Mouse (Mus musculus) limb, embryonic 12.5 days (tissue): ENCODE measurements around the gene Rab15. TPM values are rescaled to one million over a fixed set of nuclear protein-coding genes. Genes with fewer than 3 reads are reported as not detected.

ENCODE experiments used
- ATAC-seq: fragments of 200-750 bp; cut with Nextera tagmentation; 2 replicates; pipeline ENCODE4 v1.8.0; 2017; ENCODE audit warnings: low read depth, moderate TSS enrichment; ENCODE audit not compliant: insufficient number of reproducible peaks, insufficient read depth, low FRiP score, low TSS enrichment
- H3K27ac ChIP-seq: fragments of 300-500 bp; sonication (generic); 2 replicates; pipeline ENCODE4 v1.5.1; 2016; ENCODE audit warnings: mild to moderate bottlenecking, moderate library complexity
- H3K27me3 ChIP-seq: fragments of 300-500 bp; sonication (generic); 2 replicates; pipeline ENCODE4 v1.6.1; 2016; ENCODE audit warnings: mild to moderate bottlenecking, moderate library complexity
- H3K36me3 ChIP-seq: fragments of 300-500 bp; sonication (generic); 2 replicates; pipeline ENCODE4 v1.6.1; 2016; ENCODE audit warnings: mild to moderate bottlenecking, moderate library complexity
- H3K4me1 ChIP-seq: fragments of 300-500 bp; sonication (generic); replicated peaks from 2 replicates; pipeline ENCODE4 v1.6.1; 2016
- H3K4me2 ChIP-seq: fragments of 300-500 bp; sonication (generic); 2 replicates; pipeline ENCODE4 v1.6.1; 2016; ENCODE audit warnings: mild to moderate bottlenecking, moderate library complexity
- H3K4me3 ChIP-seq: fragments of 300-500 bp; sonication (generic); replicated peaks from 2 replicates; pipeline ENCODE4 v1.5.1; 2016; ENCODE audit warnings: mild to moderate bottlenecking
- H3K9ac ChIP-seq: fragments of 300-500 bp; sonication (generic); replicated peaks from 2 replicates; pipeline ENCODE4 v1.6.1; 2016; ENCODE audit warnings: mild to moderate bottlenecking, moderate library complexity
- H3K9me3 ChIP-seq: fragments of 300-500 bp; sonication (generic); 2 replicates; pipeline ENCODE4 v1.6.1; 2016; ENCODE audit warnings: mild to moderate bottlenecking, moderate library complexity
- WGBS: fragments of 180-500 bp; shearing (Covaris S2); methylation state at CpG from one replicate; pipeline ENCODE4 v1.1.7; 2016; 5-methylcytosine and 5-hydroxymethylcytosine counted together
- polyA plus RNA-seq: library from polyadenylated mRNA; unstranded; fragments of >200 nt; fragmentation: Nextera tagmentation; extraction: Ambion mirVana; gene quantifications from 2 replicates; pipeline ENCODE4 v1.2.1, GENCODE M21; 2016

Gene Rab15
- polyA plus RNA-seq, 1 experiment from 2014 or later = 17.6 TPM

DNA sequence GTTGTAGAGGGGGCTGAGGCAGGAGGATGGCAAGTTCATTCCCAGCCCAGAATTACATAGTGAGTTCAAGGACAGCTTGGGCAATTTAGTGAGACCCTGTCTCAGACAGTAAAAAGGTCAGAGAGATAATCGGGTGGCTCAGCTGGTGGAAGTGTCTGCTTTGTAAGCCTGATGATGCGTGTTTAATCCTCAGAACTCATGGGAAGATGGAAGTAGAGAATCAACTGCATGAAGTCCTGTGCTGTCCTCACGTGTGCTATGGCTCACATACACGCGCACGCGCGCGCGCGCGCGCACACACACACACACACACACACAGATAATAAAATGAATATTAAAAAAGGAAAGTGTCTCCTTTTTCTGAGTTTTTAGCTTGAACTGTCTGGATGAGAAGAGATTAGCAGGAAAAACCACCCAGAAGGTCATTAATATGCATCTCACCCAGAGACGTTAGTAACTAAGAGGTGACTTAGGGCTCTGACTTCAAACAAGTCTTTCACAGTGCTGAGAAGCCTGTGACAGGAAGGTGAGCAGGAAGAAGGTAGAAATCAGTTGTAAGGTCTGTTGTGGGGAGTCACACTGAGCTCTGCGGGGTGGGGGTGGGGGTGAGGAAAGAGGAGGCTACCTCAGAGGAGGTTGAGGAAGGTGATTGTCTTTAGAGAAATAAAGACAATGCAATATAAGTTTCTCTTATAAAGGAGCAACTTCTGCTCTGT lies 21.8 kb upstream of the Rab15 start:
- H3K4me1 ChIP-seq = 0 out of 2 replicates have a peak, but pooled peaks cover 5% of the 10 kb centered on the region
- H3K27me3 ChIP-seq = no peaks in the 10 kb centered on the region
- no peak overlapping the region for H3K4me3 ChIP-seq
- H3K27ac ChIP-seq = no peak overlapping the region
- H3K36me3 ChIP-seq = peaks cover 4% of the 10 kb centered on the region; the same call in 1 of the 2 replicates
- H3K4me2 ChIP-seq = no peak overlapping the region
- 87% methylated on average over 15 of the region's 15 CpGs for WGBS
- no peak for ATAC-seq
- H3K9ac ChIP-seq = no peak overlapping the region
- no peaks in the 10 kb centered on the region for H3K9me3 ChIP-seq

DNA sequence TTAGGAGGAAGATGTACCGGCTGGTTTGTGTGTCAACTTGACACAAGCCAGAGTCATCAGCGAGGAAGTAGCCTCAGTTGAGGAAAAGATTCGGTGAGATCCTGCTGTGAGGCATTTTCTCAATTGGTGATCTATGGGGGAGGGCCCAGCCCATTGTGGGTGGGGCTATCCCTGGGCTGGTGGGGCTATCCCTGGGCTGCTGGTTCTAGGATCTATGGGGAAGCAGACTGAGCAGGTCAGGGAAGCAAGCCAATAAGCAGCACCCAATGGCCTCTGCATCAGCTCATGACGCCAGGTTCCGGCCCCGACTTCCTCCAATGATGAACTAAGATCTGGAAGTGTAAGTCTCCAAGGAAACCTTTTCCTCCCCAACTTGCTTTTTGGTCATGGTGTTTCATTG lies 17.4 kb upstream of the Rab15 start:
- H3K27ac ChIP-seq = no peak overlapping the region
- H3K9ac ChIP-seq = no peak overlapping the region
- no peak overlapping the region for H3K4me3 ChIP-seq
- peaks cover 4% of the 10 kb centered on the region; the same call in 1 of the 2 replicates for H3K36me3 ChIP-seq
- WGBS = 73% methylated on average over 6 of the region's 6 CpGs
- peaks cover 7% of the 10 kb centered on the region for H3K4me1 ChIP-seq
- H3K4me2 ChIP-seq = no peak overlapping the region
- no peaks in the 10 kb centered on the region for H3K9me3 ChIP-seq
- no peak for ATAC-seq
- H3K27me3 ChIP-seq = no peaks in the 10 kb centered on the region

DNA sequence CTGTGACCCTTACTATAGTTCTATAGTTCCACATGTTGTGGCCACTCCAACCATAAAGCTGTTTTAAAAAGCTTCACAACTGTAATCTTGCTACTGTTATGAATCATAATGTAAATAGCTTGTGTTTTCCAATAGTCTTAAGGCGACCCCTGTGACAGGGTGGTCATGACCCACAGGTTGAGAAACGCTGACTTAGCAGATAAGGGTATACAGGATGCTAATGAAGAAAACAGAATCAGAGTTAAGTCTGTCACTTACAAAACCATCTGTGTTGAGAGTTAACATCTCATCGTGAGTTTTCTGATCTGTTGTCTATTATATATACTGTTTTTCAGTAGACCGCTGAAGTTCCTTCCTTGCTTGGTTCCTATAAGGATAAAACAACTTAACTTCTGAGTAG lies 16.6 kb upstream of the Rab15 start:
- Histone ChIP-seq H3K9me3 (no peaks in the 10 kb centered on the region), H3K9ac (no peak overlapping the region), H3K4me2 (no peak overlapping the region), H3K4me3 (no peak overlapping the region), H3K27me3 (no peaks in the 10 kb centered on the region; the same call in 1 of the 2 replicates), H3K27ac (no peak overlapping the region), H3K4me1 (peaks cover 7% of the 10 kb centered on the region), H3K36me3 (peaks cover 4% of the 10 kb centered on the region; the same call in 1 of the 2 replicates)
- ATAC-seq = no peak
- 94% methylated on average over 4 of the region's 4 CpGs for WGBS

DNA sequence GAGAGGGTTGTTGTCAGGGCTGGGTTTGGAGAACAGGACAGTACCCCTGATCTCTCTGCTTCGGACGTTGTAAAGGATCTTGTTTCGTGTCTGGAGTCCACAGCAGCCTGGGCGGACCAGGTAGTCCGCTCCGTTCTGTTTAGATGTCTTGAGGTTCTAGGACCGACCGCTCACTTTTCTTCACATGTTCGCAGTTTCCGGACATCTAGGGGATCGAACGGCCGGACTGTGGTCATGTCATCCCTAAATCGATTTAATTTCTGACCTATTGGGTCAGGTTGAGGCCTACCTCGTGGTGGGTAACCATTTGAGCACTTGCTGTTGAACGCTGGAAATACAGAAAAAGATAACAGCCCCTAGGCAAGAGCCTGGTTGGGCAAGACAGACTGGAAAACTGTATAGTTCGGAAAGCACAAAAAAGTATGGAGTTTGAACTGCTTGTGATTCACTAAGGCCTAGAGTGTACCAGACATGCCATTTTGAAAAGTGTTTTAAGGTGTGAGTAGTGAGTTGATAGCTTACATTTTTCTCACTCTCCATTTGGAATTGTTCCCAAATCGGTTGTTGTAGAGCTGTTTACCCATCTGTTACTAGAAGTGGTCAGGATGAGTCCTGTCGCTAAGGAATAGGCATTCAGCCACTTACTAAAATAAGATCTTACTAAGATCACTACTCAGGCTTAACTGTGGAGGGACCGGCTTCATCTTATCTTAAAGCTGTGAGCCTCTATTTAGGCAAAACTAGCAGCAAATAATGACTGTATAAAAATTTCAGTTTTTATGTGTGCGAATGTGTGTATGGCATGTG lies 15.3 kb upstream of the Rab15 start:
- H3K27me3 ChIP-seq = no peaks in the 10 kb centered on the region; the same call in 1 of the 2 replicates
- H3K4me2 ChIP-seq = peak overlapping the region; percentile 74
- H3K4me1 ChIP-seq = peaks cover 7% of the 10 kb centered on the region
- ATAC-seq = no peak
- peak overlapping the region; percentile 60 for H3K4me3 ChIP-seq
- peak overlapping the region; percentile 66 for H3K9ac ChIP-seq
- peak overlapping the region; percentile 64; the same call in 1 of the 2 replicates for H3K27ac ChIP-seq
- WGBS = 14% methylated on average over 21 of the region's 21 CpGs
- peaks cover 3% of the 10 kb centered on the region; the same call in 1 of the 2 replicates for H3K36me3 ChIP-seq
- H3K9me3 ChIP-seq = no peaks in the 10 kb centered on the region

DNA sequence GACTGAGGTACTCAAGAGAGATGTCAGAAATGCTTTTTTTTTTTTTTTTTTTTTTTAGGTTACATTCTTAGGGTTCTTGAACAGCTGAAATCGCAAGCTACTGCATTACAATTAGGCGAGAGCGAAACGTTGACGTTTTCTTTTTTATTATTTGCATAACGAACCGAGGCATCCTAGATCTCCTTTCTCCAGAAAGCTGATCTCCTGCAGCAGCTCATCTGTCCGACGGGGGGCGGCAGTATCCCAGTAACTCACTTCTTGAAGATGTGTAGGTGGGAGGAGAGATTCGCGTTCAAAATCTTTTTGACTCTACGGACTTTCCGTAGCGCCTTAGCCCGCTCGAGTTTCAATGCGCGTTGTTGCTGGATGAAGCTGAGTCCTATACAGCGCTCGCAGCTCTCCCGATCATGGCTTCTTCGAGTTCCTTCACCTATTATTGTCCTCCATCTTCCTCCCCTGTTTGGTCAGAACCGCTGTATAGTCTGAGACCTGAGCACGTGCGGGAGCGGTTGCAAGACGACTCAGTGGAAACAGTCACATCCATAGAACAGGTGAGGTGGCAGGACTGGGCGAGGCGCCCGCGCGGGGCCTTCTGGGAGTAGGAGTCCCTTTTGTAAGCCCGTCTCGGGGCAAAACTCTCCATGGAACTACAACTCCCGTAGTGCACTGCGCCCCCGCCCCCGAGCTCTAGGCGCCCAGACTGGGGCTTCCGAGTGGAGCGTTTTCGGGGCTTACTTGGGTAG lies 14.6 kb upstream of the Rab15 start:
- Histone ChIP-seq H3K9me3 (no peaks in the 10 kb centered on the region), H3K4me1 (peaks cover 7% of the 10 kb centered on the region), H3K9ac (peak overlapping the region; percentile 66), H3K36me3 (no peaks in the 10 kb centered on the region), H3K27me3 (no peaks in the 10 kb centered on the region; the same call in 1 of the 2 replicates), H3K4me2 (peak overlapping the region; percentile 74), H3K4me3 (peak overlapping the region; percentile 60), H3K27ac (peak overlapping the region; percentile 64; the same call in 1 of the 2 replicates)
- peak; percentile 98 for ATAC-seq
- under 1% methylated on average over 43 of the region's 43 CpGs for WGBS

DNA sequence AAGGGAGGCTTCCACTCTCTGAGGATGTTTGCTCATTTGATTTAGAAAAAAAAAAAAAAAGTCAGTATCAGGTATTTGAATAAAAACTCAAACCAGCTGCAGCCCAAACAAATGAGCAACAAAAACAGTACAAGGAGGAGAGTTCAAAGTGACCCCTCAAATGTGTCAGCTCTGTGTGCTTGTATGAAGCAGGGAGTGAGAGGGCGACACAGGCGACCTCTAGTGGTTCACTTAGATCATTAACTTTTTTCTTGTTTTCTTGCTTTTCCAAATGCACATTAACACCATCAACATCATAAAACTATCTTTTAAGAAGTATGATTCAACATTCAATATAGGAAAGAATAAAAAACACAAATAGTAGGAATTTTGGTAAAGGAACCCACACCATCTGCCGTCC lies 10.0 kb upstream of the Rab15 start:
- ATAC-seq = no peak
- H3K4me2 ChIP-seq = no peak overlapping the region
- 6% methylated on average over 3 of the region's 3 CpGs for WGBS

DNA sequence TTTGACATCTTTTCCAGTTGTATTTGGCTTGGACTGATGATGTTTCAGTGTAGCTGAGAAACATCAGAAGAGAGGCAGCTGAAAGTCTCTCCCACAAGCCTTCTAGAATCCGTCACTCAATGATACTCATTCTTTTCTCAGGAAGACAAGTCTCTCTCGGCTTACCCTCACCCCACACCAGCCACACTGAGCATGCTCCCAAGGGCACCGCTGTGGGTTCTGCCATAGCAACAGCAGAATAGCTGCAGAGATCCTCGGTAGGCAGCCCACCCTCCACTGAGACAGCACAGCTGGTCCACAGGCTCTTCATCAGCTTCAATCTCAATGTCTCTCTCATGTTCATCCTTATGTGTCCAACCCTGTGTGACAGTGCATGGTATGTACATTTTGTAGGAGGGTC lies 2.6 kb upstream of the Rab15 start:
- H3K27me3 ChIP-seq = peaks cover 40% of the 10 kb centered on the region
- no peak overlapping the region for H3K9ac ChIP-seq
- no peak overlapping the region for H3K4me3 ChIP-seq
- ATAC-seq = no peak
- 83% methylated on average over 4 of the region's 4 CpGs for WGBS
- H3K4me1 ChIP-seq = peaks cover 18% of the 10 kb centered on the region; the same call in 1 of the 2 replicates
- H3K36me3 ChIP-seq = no peaks in the 10 kb centered on the region
- no peak overlapping the region for H3K4me2 ChIP-seq
- no peaks in the 10 kb centered on the region for H3K9me3 ChIP-seq
- H3K27ac ChIP-seq = no peak overlapping the region

More for the DNA sequence above, 10.0 kb upstream of the Rab15 start:
- Histone ChIP-seq H3K27me3 (no peaks in the 10 kb centered on the region; the same call in 1 of the 2 replicates), H3K27ac (no peak overlapping the region), H3K36me3 (no peaks in the 10 kb centered on the region), H3K4me3 (no peak overlapping the region), H3K4me1 (no peaks in the 10 kb centered on the region), H3K9me3 (no peaks in the 10 kb centered on the region), H3K9ac (no peak overlapping the region)

DNA sequence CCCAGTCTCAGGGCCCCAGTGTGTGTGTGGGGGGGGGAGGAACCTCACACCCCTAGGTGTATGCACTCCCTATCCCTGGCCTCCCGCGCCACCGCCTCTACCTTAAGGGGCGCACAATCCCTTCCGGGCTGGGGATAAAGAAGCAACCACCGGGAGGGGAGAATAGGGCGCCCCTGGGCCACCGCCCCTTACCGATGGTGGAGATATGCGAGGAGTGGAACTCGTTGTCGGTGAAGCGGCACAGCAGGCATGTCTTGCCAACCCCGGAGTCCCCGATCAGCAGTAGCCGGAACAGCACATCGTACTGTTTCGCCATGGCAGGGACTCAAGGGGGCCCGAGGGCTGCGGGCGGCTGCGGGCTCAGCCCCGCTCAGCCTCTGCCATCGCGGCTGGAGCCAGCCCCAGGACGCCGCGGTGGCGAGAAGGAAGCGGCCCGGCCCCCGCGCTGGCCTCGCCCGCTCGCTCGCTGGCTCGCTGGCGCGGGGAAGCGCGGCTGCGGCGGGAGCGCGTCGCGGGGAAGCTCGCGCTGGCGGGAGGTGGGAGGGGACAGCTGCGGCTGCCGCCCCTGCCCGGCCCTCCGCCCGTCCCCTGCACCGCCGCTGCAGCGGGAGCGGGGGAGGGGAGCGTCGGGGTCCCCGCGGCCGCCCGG lies 582 bp downstream of the Rab15 start:
- ATAC-seq = peak; percentile 43
- Histone ChIP-seq H3K9me3 (no peaks in the 10 kb centered on the region), H3K36me3 (no peaks in the 10 kb centered on the region), H3K4me2 (peak overlapping the region; percentile 93), H3K4me3 (peak overlapping the region; percentile 71), H3K27me3 (peaks cover 50% of the 10 kb centered on the region), H3K4me1 (peaks cover 24% of the 10 kb centered on the region), H3K9ac (peak overlapping the region; percentile 90), H3K27ac (no peak overlapping the region)
- under 1% methylated on average over 66 of the region's 66 CpGs for WGBS

DNA sequence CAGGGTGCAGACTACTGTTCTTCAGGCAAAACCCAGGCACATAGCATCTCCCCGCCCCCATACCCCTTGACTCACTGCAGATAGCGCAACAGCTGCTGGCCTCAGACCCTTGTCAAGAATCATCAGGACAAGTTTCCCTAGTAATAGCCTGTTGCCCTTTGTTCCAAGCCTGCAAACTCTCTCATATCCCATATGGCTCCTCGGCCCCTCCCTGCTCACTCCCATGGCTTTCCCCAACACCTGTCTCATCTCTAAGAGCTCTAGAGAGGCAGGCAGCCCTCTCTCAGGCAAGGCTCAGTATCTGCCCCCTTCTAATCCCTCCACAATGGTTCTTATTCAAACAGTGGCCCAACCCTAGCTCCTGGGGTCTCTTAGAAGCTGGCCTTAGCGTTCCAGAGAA lies 2.1 kb downstream of the Rab15 start:
- H3K27ac ChIP-seq = no peak overlapping the region
- H3K9me3 ChIP-seq = no peaks in the 10 kb centered on the region
- peaks cover 37% of the 10 kb centered on the region for H3K4me1 ChIP-seq
- 46% methylated on average over 4 of the region's 4 CpGs for WGBS
- H3K9ac ChIP-seq = no peak overlapping the region
- H3K27me3 ChIP-seq = peaks cover 50% of the 10 kb centered on the region
- H3K4me2 ChIP-seq = peak overlapping the region; percentile 93; the same call in 1 of the 2 replicates
- H3K36me3 ChIP-seq = no peaks in the 10 kb centered on the region
- no peak overlapping the region for H3K4me3 ChIP-seq
- no peak for ATAC-seq

DNA sequence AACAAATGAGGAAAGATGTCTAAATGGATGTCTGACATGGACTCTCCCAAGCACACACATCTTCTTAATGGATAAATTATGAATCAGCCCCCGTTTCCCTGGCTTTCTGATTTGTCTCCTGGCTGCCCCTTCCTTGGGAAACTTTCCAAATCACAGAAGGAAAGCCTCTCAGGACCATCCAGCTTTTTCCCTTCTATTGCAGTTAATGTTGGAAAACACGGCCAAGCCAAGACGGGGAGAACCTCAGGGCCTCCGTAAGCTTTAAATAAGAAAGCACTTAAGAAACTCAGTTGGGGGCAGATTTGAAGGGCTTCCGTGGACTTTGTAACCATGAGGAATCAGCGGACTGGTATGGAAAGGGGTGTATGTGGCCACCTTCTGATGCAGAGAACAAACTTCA lies 2.9 kb downstream of the Rab15 start:
- 75% methylated on average over 6 of the region's 6 CpGs for WGBS
- peaks cover 41% of the 10 kb centered on the region for H3K4me1 ChIP-seq
- no peak for ATAC-seq
- no peaks in the 10 kb centered on the region for H3K9me3 ChIP-seq
- no peak overlapping the region for H3K9ac ChIP-seq
- no peaks in the 10 kb centered on the region for H3K36me3 ChIP-seq
- no peak overlapping the region for H3K4me3 ChIP-seq
- no peak overlapping the region for H3K4me2 ChIP-seq
- H3K27me3 ChIP-seq = peaks cover 47% of the 10 kb centered on the region
- H3K27ac ChIP-seq = no peak overlapping the region
